Mouse (Mus musculus) liver, adult 2 months (tissue): ENCODE data around the gene Eml1.

ENCODE experiments used
- CTCF ChIP-seq: fragments of 200-500 bp; IDR thresholded peaks from 2 replicates; pipeline ENCODE4 v1.5.1; 2011; ENCODE audit warnings: low read depth, low read length, control low read depth
- POLR2A ChIP-seq: fragments of 200-500 bp; IDR thresholded peaks from 2 replicates; pipeline ENCODE4 v1.6.1; 2011; ENCODE audit warnings: low read length, control low read depth; ENCODE audit not compliant: insufficient read depth; ENCODE audit errors: extremely low read depth

- TF ChIP-seq CTCF (no peak), POLR2A (no peak)
These were observed 213.0 kb downstream of the Eml1 start for GRCm38 (mm10) chr12:108583775-108584174.
